Mouse (Mus musculus): ENCODE data around the gene Siae. TPM values are rescaled to one million over a fixed set of nuclear protein-coding genes. Genes with fewer than 3 reads are reported as not detected.

The Siae gene
- polyA plus RNA-seq, 1 experiment from 2014 or later: 12.0 TPM

GRCm38 (mm10) chr9:37525461-37525860 lies 30.0 kb upstream of the Siae start:
- Histone ChIP-seq H3K4me3 (ENCODE audit: control insufficient read depth in 1 of 2, insufficient read depth in 1 of 2, low read depth in 1 of 2, low read length in 2 of 2) (no peak overlapping the region), H3K36me3 (ENCODE audit: control insufficient read depth, insufficient read depth, low read length) (peaks cover 36% of the 10 kb centered on the region), H3K27ac (replicated peaks in 1 of 2; ENCODE audit: control insufficient read depth in 1 of 2, insufficient read depth in 1 of 2, low read depth in 2 of 2, low read length in 2 of 2) (no peak overlapping the region), H3K9me3 (ENCODE audit: control insufficient read depth, low read length) (no peaks in the 10 kb centered on the region), H3K4me1 (ENCODE audit: control insufficient read depth in 2 of 2, insufficient read depth in 2 of 2, low read length in 2 of 2) (peaks cover 11 to 21% of the 10 kb centered on the region in 2 experiments), H3K4me2 (ENCODE audit: low read length) (no peak overlapping the region), H3K9ac (ENCODE audit: low read length) (no peak overlapping the region), H3K27me3 (ENCODE audit: control insufficient read depth, insufficient read depth, low read length) (peaks cover 19% of the 10 kb centered on the region; the same call in 1 of the 2 replicates)
- ATAC-seq (ENCODE audit: insufficient number of reproducible peaks, insufficient read depth, low FRiP score, low read depth): no peak
- WGBS: 66% methylated on average over 2 of the region's 2 CpGs

- Histone ChIP-seq H3K4me1 (ENCODE audit: control insufficient read depth in 2 of 2, insufficient read depth in 2 of 2, low read length in 2 of 2) (peaks cover 17 to 27% of the 10 kb centered on the region in 2 experiments), H3K36me3 (ENCODE audit: control insufficient read depth, insufficient read depth, low read length) (peaks cover 28% of the 10 kb centered on the region), H3K27me3 (ENCODE audit: control insufficient read depth, insufficient read depth, low read length) (peaks cover 19% of the 10 kb centered on the region; the same call in 1 of the 2 replicates), H3K27ac (replicated peaks in 1 of 2; ENCODE audit: control insufficient read depth in 1 of 2, insufficient read depth in 1 of 2, low read depth in 2 of 2, low read length in 2 of 2) (peak overlapping the region in 1 of 2 experiments; percentile 86; a peak in 1 of 4 replicates), H3K9me3 (ENCODE audit: control insufficient read depth, low read length) (no peaks in the 10 kb centered on the region), H3K9ac (ENCODE audit: low read length) (peak overlapping the region; percentile 79; the same call in 1 of the 2 replicates), H3K4me3 (ENCODE audit: control insufficient read depth in 1 of 2, insufficient read depth in 1 of 2, low read depth in 1 of 2, low read length in 2 of 2) (peak overlapping the region; percentile 39 to 56; a peak in 3 of 4 replicates), H3K4me2 (ENCODE audit: low read length) (peak overlapping the region; percentile 95)
- WGBS: 28% methylated on average over 21 of the region's 21 CpGs
- no peak for ATAC-seq (ENCODE audit: insufficient number of reproducible peaks, insufficient read depth, low FRiP score, low read depth)
These were observed 28.8 kb upstream of the Siae start for GRCm38 (mm10) chr9:37526443-37527395.

GRCm38 (mm10) chr9:37527396-37528224 lies 27.9 kb upstream of the Siae start, which contains the start of gene Esam:
Esam (plus strand) TSS chr9:37528078.
- Histone ChIP-seq H3K9ac (ENCODE audit: low read length) (peak within 1 kb of the TSS; percentile 79), H3K27ac (replicated peaks in 1 of 2; ENCODE audit: control insufficient read depth in 1 of 2, insufficient read depth in 1 of 2, low read depth in 2 of 2, low read length in 2 of 2) (peak within 1 kb of the TSS; percentile 79 to 86), H3K9me3 (ENCODE audit: control insufficient read depth, low read length) (no peaks in the 10 kb centered on the region), H3K4me2 (ENCODE audit: low read length) (peak within 1 kb of the TSS; percentile 95), H3K27me3 (ENCODE audit: control insufficient read depth, insufficient read depth, low read length) (peaks cover 19% of the 10 kb centered on the region; the same call in 1 of the 2 replicates), H3K36me3 (ENCODE audit: control insufficient read depth, insufficient read depth, low read length) (peaks cover 23% of the 10 kb centered on the region), H3K4me1 (ENCODE audit: control insufficient read depth in 2 of 2, insufficient read depth in 2 of 2, low read length in 2 of 2) (peaks cover 17 to 29% of the 10 kb centered on the region in 2 experiments), H3K4me3 (ENCODE audit: control insufficient read depth in 1 of 2, insufficient read depth in 1 of 2, low read depth in 1 of 2, low read length in 2 of 2) (peak within 1 kb of the TSS; percentile 39 to 56)
- 5% methylated on average over 41 of the region's 41 CpGs for WGBS
- ATAC-seq (ENCODE audit: insufficient number of reproducible peaks, insufficient read depth, low FRiP score, low read depth): peak; percentile 67

GRCm38 (mm10) chr9:37528225-37528970 lies 27.1 kb upstream of the Siae start:
- Histone ChIP-seq H3K36me3 (ENCODE audit: control insufficient read depth, insufficient read depth, low read length) (peaks cover 16% of the 10 kb centered on the region), H3K4me3 (ENCODE audit: control insufficient read depth in 1 of 2, insufficient read depth in 1 of 2, low read depth in 1 of 2, low read length in 2 of 2) (peak overlapping the region; percentile 39 to 56), H3K4me1 (ENCODE audit: control insufficient read depth in 2 of 2, insufficient read depth in 2 of 2, low read length in 2 of 2) (peaks cover 17 to 29% of the 10 kb centered on the region in 2 experiments), H3K4me2 (ENCODE audit: low read length) (peak overlapping the region; percentile 95), H3K9ac (ENCODE audit: low read length) (peak overlapping the region; percentile 79), H3K9me3 (ENCODE audit: control insufficient read depth, low read length) (no peaks in the 10 kb centered on the region), H3K27ac (replicated peaks in 1 of 2; ENCODE audit: control insufficient read depth in 1 of 2, insufficient read depth in 1 of 2, low read depth in 2 of 2, low read length in 2 of 2) (peak overlapping the region; percentile 79 to 86), H3K27me3 (ENCODE audit: control insufficient read depth, insufficient read depth, low read length) (peaks cover 19% of the 10 kb centered on the region; the same call in 1 of the 2 replicates)
- whole genome bisulfite sequencing: 38% methylated on average over 9 of the region's 9 CpGs
- ATAC-seq (ENCODE audit: insufficient number of reproducible peaks, insufficient read depth, low FRiP score, low read depth): no peak

GRCm38 (mm10) chr9:37530031-37530887 lies 25.2 kb upstream of the Siae start:
- H3K9ac ChIP-seq (ENCODE audit: low read length): peak overlapping the region; percentile 79
- 0 out of 2 replicates have a peak, but pooled peaks cover 12% of the 10 kb centered on the region for H3K36me3 ChIP-seq (ENCODE audit: control insufficient read depth, insufficient read depth, low read length)
- H3K27ac ChIP-seq (replicated peaks in 1 of 2; ENCODE audit: control insufficient read depth in 1 of 2, insufficient read depth in 1 of 2, low read depth in 2 of 2, low read length in 2 of 2): peak overlapping the region; percentile 79 to 86
- peaks cover 17 to 26% of the 10 kb centered on the region in 2 experiments for H3K4me1 ChIP-seq (ENCODE audit: control insufficient read depth in 2 of 2, insufficient read depth in 2 of 2, low read length in 2 of 2)
- no peaks in the 10 kb centered on the region for H3K9me3 ChIP-seq (ENCODE audit: control insufficient read depth, low read length)
- H3K27me3 ChIP-seq (ENCODE audit: control insufficient read depth, insufficient read depth, low read length): peaks cover 19% of the 10 kb centered on the region; the same call in 1 of the 2 replicates
- peak; percentile 77 for ATAC-seq (ENCODE audit: insufficient number of reproducible peaks, insufficient read depth, low FRiP score, low read depth)
- H3K4me3 ChIP-seq (ENCODE audit: control insufficient read depth in 1 of 2, insufficient read depth in 1 of 2, low read depth in 1 of 2, low read length in 2 of 2): peak overlapping the region; percentile 39 to 56
- 2% methylated on average over 32 of the region's 32 CpGs for WGBS
- H3K4me2 ChIP-seq (ENCODE audit: low read length): peak overlapping the region; percentile 95

GRCm38 (mm10) chr9:37530888-37531705 lies 24.4 kb upstream of the Siae start:
- peak overlapping the region; percentile 79 for H3K9ac ChIP-seq (ENCODE audit: low read length)

More at GRCm38 (mm10) chr9:37530888-37531705, 24.4 kb upstream of the Siae start:
- no peaks in the 10 kb centered on the region for H3K9me3 ChIP-seq (ENCODE audit: control insufficient read depth, low read length)
- H3K4me3 ChIP-seq (ENCODE audit: control insufficient read depth in 1 of 2, insufficient read depth in 1 of 2, low read depth in 1 of 2, low read length in 2 of 2): peak overlapping the region; percentile 39 to 56
- peaks cover 17 to 25% of the 10 kb centered on the region in 2 experiments for H3K4me1 ChIP-seq (ENCODE audit: control insufficient read depth in 2 of 2, insufficient read depth in 2 of 2, low read length in 2 of 2)
- 3% methylated on average over 31 of the region's 31 CpGs for WGBS
- H3K27me3 ChIP-seq (ENCODE audit: control insufficient read depth, insufficient read depth, low read length): peaks cover 19% of the 10 kb centered on the region; the same call in 1 of the 2 replicates
- 0 out of 2 replicates have a peak, but pooled peaks cover 7% of the 10 kb centered on the region for H3K36me3 ChIP-seq (ENCODE audit: control insufficient read depth, insufficient read depth, low read length)
- peak overlapping the region; percentile 68 to 86 for H3K27ac ChIP-seq (replicated peaks in 1 of 2; ENCODE audit: control insufficient read depth in 1 of 2, insufficient read depth in 1 of 2, low read depth in 2 of 2, low read length in 2 of 2)
- H3K4me2 ChIP-seq (ENCODE audit: low read length): peak overlapping the region; percentile 95
- 0 out of 2 replicates have a peak, but pooled peaks have one; percentile 25 for ATAC-seq (ENCODE audit: insufficient number of reproducible peaks, insufficient read depth, low FRiP score, low read depth)

Data from heart, embryonic 14.5 days (tissue).